Mouse (Mus musculus): Measurements from ENCODE around the gene Cerkl. TPM values are rescaled to one million over a fixed set of nuclear protein-coding genes. Genes with fewer than 3 reads are reported as not detected.
A peak's percentile ranks its signal among the peaks of the same experiment; 100 is the strongest.

The Cerkl gene
- polyA plus RNA-seq, 1 experiment from 2014 or later, result 0.80 TPM

GRCm38 (mm10) chr2:79398831-79399230 is 57.8 kb downstream of the Cerkl start:
- Histone ChIP-seq H3K36me3 (replicated peaks) (no peaks in the 10 kb centered on the region), H3K27me3 (replicated peaks) (no peaks in the 10 kb centered on the region), H3K9ac (no peak overlapping the region), H3K4me1 (peaks cover 10% of the 10 kb centered on the region), H3K4me2 (no peak overlapping the region), H3K4me3 (no peak overlapping the region), H3K9me3 (no peaks in the 10 kb centered on the region), H3K27ac (no peak overlapping the region)
- ATAC-seq (replicated peaks), result no peak
- WGBS, result 41% methylated on average over 5 of the region's 5 CpGs

DNA sequence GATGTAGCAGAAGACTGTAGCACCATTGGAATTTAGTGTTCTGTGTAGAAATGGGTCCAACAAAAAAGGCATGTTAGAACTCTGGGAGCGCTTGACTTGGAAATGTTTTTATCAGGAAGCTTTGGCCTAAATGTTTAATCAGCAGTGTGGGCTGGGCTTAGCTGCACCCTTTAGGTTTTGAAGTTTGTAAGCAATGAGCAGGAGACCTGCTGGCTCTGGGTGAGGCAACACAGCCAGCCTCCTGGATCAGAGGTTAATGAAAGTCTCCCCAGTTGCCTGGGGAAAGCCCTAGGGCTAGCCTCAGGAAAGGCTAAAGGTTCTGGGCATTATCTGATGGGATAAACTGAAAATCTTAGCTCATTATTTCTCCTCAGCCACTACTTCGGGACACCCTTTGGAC is 58.2 kb downstream of the Cerkl start:
- H3K27me3 ChIP-seq (replicated peaks), result no peaks in the 10 kb centered on the region
- H3K4me3 ChIP-seq, result no peak overlapping the region
- H3K4me2 ChIP-seq, result no peak overlapping the region
- 47% methylated on average over 2 of the region's 2 CpGs for WGBS
- no peak overlapping the region for H3K27ac ChIP-seq
- no peak for ATAC-seq (replicated peaks)
- H3K9me3 ChIP-seq, result no peaks in the 10 kb centered on the region
- peaks cover 10% of the 10 kb centered on the region for H3K4me1 ChIP-seq
- no peaks in the 10 kb centered on the region for H3K36me3 ChIP-seq (replicated peaks)
- H3K9ac ChIP-seq, result no peak overlapping the region

- ATAC-seq (replicated peaks), result no peak
- no peak overlapping the region for H3K4me3 ChIP-seq
- WGBS, result 53% methylated on average over 2 of the region's 2 CpGs
- no peak overlapping the region for H3K9ac ChIP-seq
- H3K27me3 ChIP-seq (replicated peaks), result no peaks in the 10 kb centered on the region
- no peaks in the 10 kb centered on the region for H3K9me3 ChIP-seq
- no peak overlapping the region for H3K27ac ChIP-seq
- no peaks in the 10 kb centered on the region for H3K36me3 ChIP-seq (replicated peaks)
- no peak overlapping the region for H3K4me2 ChIP-seq
- H3K4me1 ChIP-seq, result peaks cover 10% of the 10 kb centered on the region
Measured at GRCm38 (mm10) chr2:79397107-79397506, 59.5 kb downstream of the Cerkl start.

- no peaks in the 10 kb centered on the region for H3K27me3 ChIP-seq (replicated peaks)
- 0 out of 2 replicates have a peak, but pooled peaks cover 6% of the 10 kb centered on the region for H3K4me1 ChIP-seq
- no peak overlapping the region; the same call in 1 of the 2 replicates for H3K27ac ChIP-seq
- no peaks in the 10 kb centered on the region for H3K9me3 ChIP-seq
- ATAC-seq (replicated peaks), result peak; percentile 58; the same call in 1 of the 2 replicates
- no peak overlapping the region for H3K9ac ChIP-seq
- H3K4me3 ChIP-seq, result no peak overlapping the region
- H3K36me3 ChIP-seq (replicated peaks), result no peaks in the 10 kb centered on the region
- no peak overlapping the region for H3K4me2 ChIP-seq
- 11% methylated on average over 12 of the region's 12 CpGs for WGBS
Measured at GRCm38 (mm10) chr2:79379087-79380041, 77.2 kb downstream of the Cerkl start.

DNA sequence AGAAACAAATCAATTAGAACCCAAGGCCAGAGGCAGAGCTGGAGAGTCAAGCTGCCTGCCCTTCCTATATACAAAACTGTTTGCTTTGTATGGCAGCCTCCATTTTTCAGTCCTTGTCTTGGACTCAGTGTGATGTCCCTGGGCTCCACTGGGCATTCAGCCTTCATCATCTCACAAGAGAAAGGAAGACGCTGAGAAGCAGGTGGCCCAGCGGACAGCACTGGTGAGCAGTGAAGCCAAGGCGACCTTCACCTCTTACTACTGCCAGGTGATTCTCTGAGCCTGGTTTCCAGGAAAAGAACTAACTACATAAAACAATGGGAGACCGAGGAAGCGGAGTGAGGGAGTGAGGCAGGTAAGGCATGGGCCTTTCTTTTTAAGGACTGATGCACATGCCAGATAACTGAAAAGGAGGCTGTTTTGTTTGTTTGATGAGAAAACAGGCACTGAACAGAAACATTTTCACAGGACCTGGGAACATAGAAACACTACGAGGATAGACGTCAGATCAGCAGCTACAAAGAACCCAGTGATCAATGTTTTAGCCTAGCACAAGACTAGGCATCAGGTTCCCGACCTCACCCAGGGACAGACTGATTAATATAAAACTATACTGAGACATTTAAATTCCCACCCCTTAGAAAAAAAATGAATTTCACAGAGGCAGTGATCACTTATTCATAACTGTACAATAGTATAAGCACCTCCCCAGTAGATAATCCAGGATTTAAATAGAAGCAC is 78.1 kb downstream of the Cerkl start:
- 0 out of 2 replicates have a peak, but pooled peaks cover 6% of the 10 kb centered on the region for H3K4me1 ChIP-seq
- H3K36me3 ChIP-seq (replicated peaks), result no peaks in the 10 kb centered on the region
- H3K9ac ChIP-seq, result no peak overlapping the region
- no peak overlapping the region for H3K4me3 ChIP-seq
- no peak for ATAC-seq (replicated peaks)
- no peak overlapping the region for H3K27ac ChIP-seq
- no peak overlapping the region for H3K4me2 ChIP-seq
- no peaks in the 10 kb centered on the region for H3K27me3 ChIP-seq (replicated peaks)
- 49% methylated on average over 8 of the region's 8 CpGs for WGBS
- H3K9me3 ChIP-seq, result no peaks in the 10 kb centered on the region

DNA sequence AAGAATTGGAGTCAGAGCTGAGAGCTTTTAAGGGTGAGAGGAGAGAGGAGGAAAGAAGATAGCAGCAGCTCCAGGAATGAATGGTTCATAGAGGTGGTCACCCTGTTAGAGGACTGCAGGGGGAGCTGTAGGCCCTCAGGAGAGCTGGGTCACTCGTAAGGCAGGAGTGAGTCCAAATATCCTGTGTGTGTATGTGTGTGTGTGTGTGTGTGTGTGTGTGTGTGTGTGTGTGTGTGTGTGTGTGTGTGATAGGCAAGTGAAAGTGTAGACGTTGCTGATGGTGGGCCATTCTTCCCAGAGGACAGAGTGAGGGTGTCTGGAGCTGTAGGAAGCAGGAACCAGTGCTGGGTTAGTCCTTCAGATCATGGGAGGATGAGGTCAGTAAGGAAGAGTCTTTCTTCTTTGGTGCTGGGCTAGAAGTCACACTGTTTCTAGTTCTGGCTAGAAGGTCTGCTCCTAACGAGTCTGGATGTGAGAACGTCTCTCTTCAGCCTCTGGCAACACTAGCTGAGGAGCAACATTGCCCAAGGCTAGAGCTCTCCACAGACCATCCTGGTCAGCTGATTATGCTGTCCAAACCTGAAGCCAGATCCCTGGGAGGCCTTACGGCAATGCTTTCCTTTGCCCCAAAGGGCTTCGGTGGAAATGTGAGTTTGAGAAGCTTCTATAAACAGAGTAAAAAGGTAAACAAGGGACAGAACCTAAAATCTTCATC is 83.9 kb downstream of the Cerkl start:
- no peak for ATAC-seq (replicated peaks)
- Histone ChIP-seq H3K9me3 (no peaks in the 10 kb centered on the region), H3K27me3 (replicated peaks) (no peaks in the 10 kb centered on the region), H3K36me3 (replicated peaks) (no peaks in the 10 kb centered on the region), H3K4me3 (no peak overlapping the region), H3K9ac (no peak overlapping the region), H3K4me1 (peaks cover 4% of the 10 kb centered on the region), H3K27ac (no peak overlapping the region), H3K4me2 (no peak overlapping the region)
- 47% methylated on average over 6 of the region's 6 CpGs for WGBS

GRCm38 (mm10) chr2:79372154-79372467 is 84.5 kb downstream of the Cerkl start:
- no peak overlapping the region for H3K27ac ChIP-seq
- ATAC-seq (replicated peaks), result no peak
- H3K27me3 ChIP-seq (replicated peaks), result no peaks in the 10 kb centered on the region
- peaks cover 4% of the 10 kb centered on the region for H3K4me1 ChIP-seq
- no peak overlapping the region for H3K4me2 ChIP-seq
- WGBS, result 71% methylated on average over 2 of the region's 2 CpGs
- H3K9me3 ChIP-seq, result no peaks in the 10 kb centered on the region
- H3K4me3 ChIP-seq, result no peak overlapping the region
- no peaks in the 10 kb centered on the region for H3K36me3 ChIP-seq (replicated peaks)
- H3K9ac ChIP-seq, result no peak overlapping the region

DNA sequence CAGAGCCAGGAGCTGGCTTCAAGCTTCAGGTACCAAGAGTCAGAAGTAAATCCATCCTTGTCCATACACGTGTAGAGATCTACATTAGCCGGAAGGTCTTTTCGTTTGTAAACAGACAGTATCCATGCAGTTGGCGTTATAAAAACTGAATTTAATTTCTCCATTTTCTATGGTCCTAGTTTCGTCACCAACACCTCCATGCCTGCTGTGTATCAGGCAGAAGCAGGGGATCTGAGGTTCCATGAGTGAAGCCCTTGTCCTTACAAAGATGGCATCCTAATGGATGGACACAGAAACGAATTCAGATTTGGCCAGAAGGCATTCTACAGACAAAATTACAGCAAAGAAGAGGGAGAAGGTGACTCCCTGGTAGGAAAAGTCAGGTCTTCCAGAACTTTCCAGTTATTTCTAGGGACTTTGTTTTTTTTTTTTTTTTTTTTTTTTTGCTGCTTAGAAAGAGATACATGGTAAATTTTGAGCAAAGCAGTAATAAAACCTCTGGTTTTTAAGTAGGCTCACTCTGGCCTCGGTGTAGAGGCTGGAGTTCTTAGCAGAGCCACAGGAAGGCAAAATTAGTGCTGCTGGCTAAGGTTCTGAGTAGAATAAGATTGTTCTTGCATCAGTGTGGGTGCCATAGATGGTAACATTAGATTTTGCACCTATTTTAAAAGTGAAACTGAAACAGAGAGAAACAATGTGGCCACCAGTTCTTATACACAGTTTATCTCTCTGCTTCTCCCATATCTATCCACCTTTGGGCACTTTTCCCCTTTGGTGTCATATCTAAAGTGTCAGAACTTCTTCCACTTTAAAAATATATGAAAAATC is 85.0 kb downstream of the Cerkl start:
- Histone ChIP-seq H3K27ac (no peak overlapping the region), H3K4me1 (peaks cover 4% of the 10 kb centered on the region), H3K9me3 (no peaks in the 10 kb centered on the region), H3K9ac (no peak overlapping the region), H3K27me3 (replicated peaks) (no peaks in the 10 kb centered on the region), H3K4me3 (no peak overlapping the region), H3K36me3 (replicated peaks) (no peaks in the 10 kb centered on the region), H3K4me2 (no peak overlapping the region)
- WGBS, result 94% methylated on average over 7 of the region's 7 CpGs
- ATAC-seq (replicated peaks), result no peak

DNA sequence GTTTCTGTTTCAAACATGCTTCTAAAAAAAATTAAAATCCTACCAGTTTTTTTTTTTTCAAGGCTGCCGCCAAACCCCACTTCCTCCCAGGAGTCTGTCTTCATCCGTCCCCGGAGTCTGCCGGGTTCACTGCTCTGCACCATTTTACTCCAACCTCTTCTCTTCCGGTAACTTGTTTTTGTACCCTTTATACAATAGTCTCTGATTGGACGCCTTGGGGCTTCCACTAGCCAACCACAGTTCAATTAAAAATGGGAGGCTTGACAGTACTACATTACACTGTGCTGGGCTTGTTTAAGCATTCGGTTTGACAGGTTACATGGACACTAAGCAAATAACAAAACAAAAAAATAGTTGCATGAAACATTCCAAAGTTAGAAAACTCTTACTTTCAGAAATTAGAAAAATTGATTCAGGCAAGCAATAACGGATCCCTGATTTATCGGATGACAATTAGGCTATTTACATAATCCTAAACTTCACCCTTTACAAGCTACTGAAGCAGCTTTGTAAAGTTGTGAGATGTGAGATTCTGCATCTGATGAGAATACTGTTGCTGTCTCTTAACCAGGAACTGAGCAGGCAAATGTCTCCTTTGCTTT is 85.8 kb downstream of the Cerkl start:
- WGBS, result 85% methylated on average over 9 of the region's 9 CpGs
- H3K9me3 ChIP-seq, result no peaks in the 10 kb centered on the region

DNA sequence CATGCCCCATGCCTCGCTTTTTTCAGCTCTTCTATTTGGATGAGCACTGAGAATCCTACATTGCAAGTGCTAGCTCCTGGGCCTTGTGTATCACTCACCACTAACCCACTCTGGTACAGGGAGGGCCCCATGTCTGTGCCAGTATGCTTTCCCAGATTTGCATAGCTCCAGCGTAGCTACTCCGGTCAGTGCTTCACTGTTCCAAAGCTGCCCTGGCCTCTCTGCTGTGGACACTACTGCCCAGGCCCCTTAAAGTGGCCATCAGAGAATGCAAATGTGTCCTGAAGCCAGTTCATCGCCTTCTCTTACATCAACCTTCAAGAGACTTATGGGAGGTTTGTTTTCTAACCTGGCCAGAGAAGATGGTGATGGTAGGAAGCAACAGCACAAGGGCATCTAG is 86.7 kb downstream of the Cerkl start:
- Histone ChIP-seq H3K27me3 (replicated peaks) (no peaks in the 10 kb centered on the region), H3K9me3 (no peaks in the 10 kb centered on the region), H3K27ac (no peak overlapping the region), H3K36me3 (replicated peaks) (no peaks in the 10 kb centered on the region), H3K4me2 (no peak overlapping the region), H3K4me3 (no peak overlapping the region), H3K9ac (no peak overlapping the region), H3K4me1 (peaks cover 4% of the 10 kb centered on the region)
- no peak; the same call in 1 of the 2 replicates for ATAC-seq (replicated peaks)
- 69% methylated on average over 4 of the region's 4 CpGs for WGBS

More for the DNA sequence above, 85.8 kb downstream of the Cerkl start:
- peaks cover 4% of the 10 kb centered on the region for H3K4me1 ChIP-seq
- no peak overlapping the region for H3K4me2 ChIP-seq
- H3K36me3 ChIP-seq (replicated peaks), result no peaks in the 10 kb centered on the region
- H3K4me3 ChIP-seq, result no peak overlapping the region
- ATAC-seq (replicated peaks), result no peak
- no peak overlapping the region for H3K9ac ChIP-seq
- H3K27ac ChIP-seq, result no peak overlapping the region
- no peaks in the 10 kb centered on the region for H3K27me3 ChIP-seq (replicated peaks)

- H3K9ac ChIP-seq, result no peak overlapping the region
- no peak overlapping the region for H3K4me3 ChIP-seq
- H3K9me3 ChIP-seq, result no peaks in the 10 kb centered on the region
- H3K27ac ChIP-seq, result no peak overlapping the region
- ATAC-seq (replicated peaks), result 0 out of 2 replicates have a peak, but pooled peaks have one; percentile 3
- 60% methylated on average over 7 of the region's 7 CpGs for WGBS
- no peaks in the 10 kb centered on the region for H3K36me3 ChIP-seq (replicated peaks)
- no peaks in the 10 kb centered on the region for H3K27me3 ChIP-seq (replicated peaks)
- peaks cover 4% of the 10 kb centered on the region for H3K4me1 ChIP-seq
- no peak overlapping the region for H3K4me2 ChIP-seq
Measured at GRCm38 (mm10) chr2:79369061-79369524, 87.5 kb downstream of the Cerkl start.
